Mouse (Mus musculus): ENCODE results near the gene Mmrn2. TPM values are rescaled to one million over a fixed set of nuclear protein-coding genes. Genes with fewer than 3 reads are reported as not detected.

Gene Mmrn2
- polyA plus RNA-seq, 1 experiment from 2014 or later = 4.2 TPM

GRCm38 (mm10) chr14:34355301-34355700 is 20.0 kb upstream of the Mmrn2 start, which contains the start of gene Fam25c:
Gene Fam25c (minus strand): TSS chr14:34355433.
- H3K4me3 ChIP-seq (replicated peaks; ENCODE audit: low read depth, low read length) = no peak within 1 kb of the TSS
- H3K36me3 ChIP-seq (ENCODE audit: control insufficient read depth, insufficient read depth, low read length) = no peaks in the 10 kb centered on the region
- H3K9ac ChIP-seq (replicated peaks; ENCODE audit: low read length) = no peak within 1 kb of the TSS
- no peaks in the 10 kb centered on the region for H3K4me1 ChIP-seq (ENCODE audit: control insufficient read depth, insufficient read depth, low read length)
- H3K9me3 ChIP-seq (ENCODE audit: control insufficient read depth, low read length) = no peaks in the 10 kb centered on the region
- no peak within 1 kb of the TSS for H3K4me2 ChIP-seq (ENCODE audit: low read length)
- H3K27me3 ChIP-seq (ENCODE audit: control insufficient read depth, insufficient read depth, low read length) = no peaks in the 10 kb centered on the region
- 82% methylated on average over 6 of the region's 6 CpGs for WGBS
- H3K27ac ChIP-seq (replicated peaks; ENCODE audit: low read depth, low read length) = no peak within 1 kb of the TSS
- ATAC-seq (ENCODE audit: low FRiP score, low TSS enrichment) = no peak
- DNase-seq = no peak

- no peak overlapping the region for H3K4me3 ChIP-seq (replicated peaks; ENCODE audit: low read depth, low read length)
- H3K36me3 ChIP-seq (ENCODE audit: control insufficient read depth, insufficient read depth, low read length) = no peaks in the 10 kb centered on the region
- 0 out of 2 replicates have a peak, but pooled peaks cover 3% of the 10 kb centered on the region for H3K27me3 ChIP-seq (ENCODE audit: control insufficient read depth, insufficient read depth, low read length)
- no peaks in the 10 kb centered on the region for H3K9me3 ChIP-seq (ENCODE audit: control insufficient read depth, low read length)
- WGBS = 82% methylated on average over 7 of the region's 7 CpGs
- ATAC-seq (ENCODE audit: low FRiP score, low TSS enrichment) = no peak
- H3K4me1 ChIP-seq (ENCODE audit: control insufficient read depth, insufficient read depth, low read length) = no peaks in the 10 kb centered on the region
- no peak overlapping the region for H3K27ac ChIP-seq (replicated peaks; ENCODE audit: low read depth, low read length)
- no peak for DNase-seq
- no peak overlapping the region for H3K4me2 ChIP-seq (ENCODE audit: low read length)
- no peak overlapping the region for H3K9ac ChIP-seq (replicated peaks; ENCODE audit: low read length)
These were observed 17.4 kb upstream of the Mmrn2 start for GRCm38 (mm10) chr14:34357671-34358455.

- H3K36me3 ChIP-seq (ENCODE audit: control insufficient read depth, insufficient read depth, low read length) = no peaks in the 10 kb centered on the region
- no peak overlapping the region for H3K27ac ChIP-seq (replicated peaks; ENCODE audit: low read depth, low read length)
- H3K9me3 ChIP-seq (ENCODE audit: control insufficient read depth, low read length) = no peaks in the 10 kb centered on the region
- peaks cover 7% of the 10 kb centered on the region for H3K4me1 ChIP-seq (ENCODE audit: control insufficient read depth, insufficient read depth, low read length)
- ATAC-seq (ENCODE audit: low FRiP score, low TSS enrichment) (no peak), DNase-seq (no peak)
- 42% methylated on average over 5 of the region's 5 CpGs for WGBS
- H3K9ac ChIP-seq (replicated peaks; ENCODE audit: low read length) = no peak overlapping the region
- no peak overlapping the region for H3K4me3 ChIP-seq (replicated peaks; ENCODE audit: low read depth, low read length)
- H3K27me3 ChIP-seq (ENCODE audit: control insufficient read depth, insufficient read depth, low read length) = 0 out of 2 replicates have a peak, but pooled peaks cover 4% of the 10 kb centered on the region
- no peak overlapping the region for H3K4me2 ChIP-seq (ENCODE audit: low read length)
These were observed 15.5 kb upstream of the Mmrn2 start for GRCm38 (mm10) chr14:34359676-34360244.

- DNase-seq = no peak
- no peaks in the 10 kb centered on the region for H3K9me3 ChIP-seq (ENCODE audit: control insufficient read depth, low read length)
These were observed 15.0 kb upstream of the Mmrn2 start for GRCm38 (mm10) chr14:34360251-34360650.

GRCm38 (mm10) chr14:34362135-34362534 is 13.1 kb upstream of the Mmrn2 start:
- ATAC-seq (ENCODE audit: low FRiP score, low TSS enrichment) (no peak), DNase-seq (no peak)
- Histone ChIP-seq H3K27me3 (ENCODE audit: control insufficient read depth, insufficient read depth, low read length) (0 out of 2 replicates have a peak, but pooled peaks cover 4% of the 10 kb centered on the region), H3K9ac (replicated peaks; ENCODE audit: low read length) (no peak overlapping the region), H3K9me3 (ENCODE audit: control insufficient read depth, low read length) (no peaks in the 10 kb centered on the region), H3K36me3 (ENCODE audit: control insufficient read depth, insufficient read depth, low read length) (no peaks in the 10 kb centered on the region), H3K27ac (replicated peaks; ENCODE audit: low read depth, low read length) (no peak overlapping the region), H3K4me3 (replicated peaks; ENCODE audit: low read depth, low read length) (no peak overlapping the region), H3K4me1 (ENCODE audit: control insufficient read depth, insufficient read depth, low read length) (peaks cover 7% of the 10 kb centered on the region), H3K4me2 (ENCODE audit: low read length) (no peak overlapping the region)
- 85% methylated on average over 4 of the region's 4 CpGs for WGBS

More at GRCm38 (mm10) chr14:34360251-34360650, 15.0 kb upstream of the Mmrn2 start:
- Histone ChIP-seq H3K4me2 (ENCODE audit: low read length) (no peak overlapping the region), H3K27me3 (ENCODE audit: control insufficient read depth, insufficient read depth, low read length) (0 out of 2 replicates have a peak, but pooled peaks cover 4% of the 10 kb centered on the region), H3K4me1 (ENCODE audit: control insufficient read depth, insufficient read depth, low read length) (peaks cover 7% of the 10 kb centered on the region), H3K4me3 (replicated peaks; ENCODE audit: low read depth, low read length) (no peak overlapping the region), H3K36me3 (ENCODE audit: control insufficient read depth, insufficient read depth, low read length) (no peaks in the 10 kb centered on the region), H3K9ac (replicated peaks; ENCODE audit: low read length) (no peak overlapping the region), H3K27ac (replicated peaks; ENCODE audit: low read depth, low read length) (no peak overlapping the region)
- WGBS = 49% methylated on average over 6 of the region's 6 CpGs
- ATAC-seq (ENCODE audit: low FRiP score, low TSS enrichment) = no peak

GRCm38 (mm10) chr14:34362726-34363445 is 12.4 kb upstream of the Mmrn2 start:
- DNase-seq (peak; percentile 79), ATAC-seq (ENCODE audit: low FRiP score, low TSS enrichment) (peak; percentile 54; the same call in 1 of the 2 replicates)
- 0 out of 2 replicates have a peak, but pooled peaks cover 4% of the 10 kb centered on the region for H3K27me3 ChIP-seq (ENCODE audit: control insufficient read depth, insufficient read depth, low read length)
- peaks cover 7% of the 10 kb centered on the region for H3K4me1 ChIP-seq (ENCODE audit: control insufficient read depth, insufficient read depth, low read length)
- H3K4me3 ChIP-seq (replicated peaks; ENCODE audit: low read depth, low read length) = peak overlapping the region; percentile 37
- H3K27ac ChIP-seq (replicated peaks; ENCODE audit: low read depth, low read length) = no peak overlapping the region
- peak overlapping the region; percentile 73 for H3K4me2 ChIP-seq (ENCODE audit: low read length)
- no peaks in the 10 kb centered on the region for H3K36me3 ChIP-seq (ENCODE audit: control insufficient read depth, insufficient read depth, low read length)
- H3K9ac ChIP-seq (replicated peaks; ENCODE audit: low read length) = peak overlapping the region; percentile 55; the same call in 1 of the 2 replicates
- no peaks in the 10 kb centered on the region for H3K9me3 ChIP-seq (ENCODE audit: control insufficient read depth, low read length)
- 29% methylated on average over 18 of the region's 18 CpGs for WGBS

GRCm38 (mm10) chr14:34363490-34364253 is 11.6 kb upstream of the Mmrn2 start:
- DNase-seq = peak; percentile 75
- WGBS = 2% methylated on average over 32 of the region's 32 CpGs
- ATAC-seq (ENCODE audit: low FRiP score, low TSS enrichment) = peak; percentile 79; the same call in 1 of the 2 replicates
- Histone ChIP-seq H3K4me2 (ENCODE audit: low read length) (peak overlapping the region; percentile 73), H3K27me3 (ENCODE audit: control insufficient read depth, insufficient read depth, low read length) (0 out of 2 replicates have a peak, but pooled peaks cover 4% of the 10 kb centered on the region), H3K9me3 (ENCODE audit: control insufficient read depth, low read length) (no peaks in the 10 kb centered on the region), H3K4me3 (replicated peaks; ENCODE audit: low read depth, low read length) (peak overlapping the region; percentile 37), H3K9ac (replicated peaks; ENCODE audit: low read length) (peak overlapping the region; percentile 55), H3K27ac (replicated peaks; ENCODE audit: low read depth, low read length) (peak overlapping the region; percentile 39), H3K36me3 (ENCODE audit: control insufficient read depth, insufficient read depth, low read length) (no peaks in the 10 kb centered on the region), H3K4me1 (ENCODE audit: control insufficient read depth, insufficient read depth, low read length) (peaks cover 7% of the 10 kb centered on the region)
